In the genomic region with DNA sequence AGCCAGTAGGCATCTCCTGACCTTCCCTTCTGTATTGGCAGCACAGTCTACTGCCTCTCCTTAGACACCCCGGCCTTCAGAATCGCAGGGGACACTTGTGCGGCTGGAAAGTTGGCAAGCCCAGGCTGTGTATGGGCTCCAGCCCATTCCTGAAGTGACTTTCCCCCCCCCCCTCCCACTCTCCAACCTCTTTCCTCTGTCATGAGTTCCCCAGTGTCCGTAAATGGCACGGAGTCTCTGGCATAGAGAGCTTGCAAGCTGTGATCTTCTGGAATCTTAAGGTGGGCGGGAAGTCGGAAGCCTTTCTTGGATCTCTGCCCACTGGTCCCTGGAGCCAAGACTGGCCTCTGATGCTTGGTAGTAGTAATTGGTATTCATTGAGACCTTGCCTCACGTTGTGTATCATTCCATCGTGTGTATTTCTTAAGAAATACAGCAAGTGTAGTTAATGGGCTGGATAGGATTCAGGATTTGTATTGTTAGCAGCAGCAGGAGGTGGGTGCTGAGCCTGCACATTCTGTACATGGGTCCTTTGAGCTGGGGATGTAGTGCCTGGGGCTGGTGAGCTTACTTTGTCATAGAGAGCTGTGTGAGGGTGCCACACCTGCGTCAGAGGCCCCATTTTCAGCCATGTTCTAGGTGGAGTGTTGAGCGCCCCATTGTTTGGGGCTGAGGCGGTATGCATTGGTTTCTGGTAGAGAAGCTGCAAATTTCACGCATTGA, we compare ENCODE assay signal across 10 mouse cellular contexts.
A peak's percentile ranks its signal among the peaks of the same experiment; 100 is the strongest.
DNase-seq lines count a peak whose midpoint lies in the region; ATAC-seq and TF ChIP-seq lines count a peak whose summit lies in the region.
"Had no signal": no experiment of that assay in that cellular context is flagged by ENCODE, and none has a peak within 500 bp of the region (broad histone marks: within the 10 kb centered on the region; RNA-seq: fewer than 3 reads in every experiment).

No protein-coding gene starts in this region.

- no peak for TF ChIP-seq POLR2A in kidney, adult 2 months (IDR thresholded peaks at IDR 0.05; ENCODE audit: low read depth, low read length)

- H3K4me1 ChIP-seq in kidney, adult 2 months (ENCODE audit: control insufficient read depth, insufficient read depth, low read length): peaks cover 18% of the 10 kb centered on the region; the same call in 1 of the 2 replicates
- H3K4me1 ChIP-seq in kidney, embryonic 14.5 days (ENCODE audit: control insufficient read depth, insufficient read depth, low read length): peaks cover 14% of the 10 kb centered on the region; the same call in 1 of the 2 replicates
- peaks cover 35% of the 10 kb centered on the region for H3K4me1 ChIP-seq in forebrain, embryonic 13.5 days

- H3K9me3 ChIP-seq in kidney, embryonic 14.5 days (ENCODE audit: control insufficient read depth, low read length): no peaks in the 10 kb centered on the region
- H3K9me3 ChIP-seq in forebrain, embryonic 13.5 days (replicated peaks): no peaks in the 10 kb centered on the region

- no peaks in the 10 kb centered on the region for H3K27me3 ChIP-seq in kidney, adult 2 months (replicated peaks; ENCODE audit: control insufficient read depth, insufficient read depth, low read length)
- H3K27me3 ChIP-seq in kidney, embryonic 14.5 days (ENCODE audit: control insufficient read depth, insufficient read depth, low read length): no peaks in the 10 kb centered on the region
- H3K27me3 ChIP-seq in forebrain, embryonic 13.5 days: no peaks in the 10 kb centered on the region

- intact Hi-C loops in heart, postnatal 10 days (cut with DNase I): loop anchor here (5.0 kb wide), 1 partner anchor 44 kb away; no protein-coding TSS in a partner anchor
- intact Hi-C loops in left cerebral cortex, postnatal 25 days (cut with DNase I): no loop called here

- no peak overlapping the region for H3K4me3 ChIP-seq in kidney, adult 2 months (ENCODE audit: insufficient read depth, low read depth, low read length)
- H3K4me3 ChIP-seq in kidney, embryonic 14.5 days (ENCODE audit: low read length): no peak overlapping the region
- H3K4me3 ChIP-seq in forebrain, embryonic 13.5 days: no peak overlapping the region
- H3K4me3 ChIP-seq: erythroblast, embryonic 14.5 days had no signal

- H3K4me2 ChIP-seq in kidney, embryonic 14.5 days (replicated peaks; ENCODE audit: low read depth, low read length): no peak overlapping the region
- H3K4me2 ChIP-seq in forebrain, embryonic 13.5 days: no peak overlapping the region

- H3K36me3 ChIP-seq in kidney, adult 2 months (ENCODE audit: control insufficient read depth, insufficient read depth, low read length): no peaks in the 10 kb centered on the region
- H3K36me3 ChIP-seq in kidney, embryonic 14.5 days (ENCODE audit: control insufficient read depth, insufficient read depth, low read length): peaks cover 18% of the 10 kb centered on the region; the same call in 1 of the 2 replicates
- H3K36me3 ChIP-seq in forebrain, embryonic 13.5 days (ENCODE audit: poor library complexity, severe bottlenecking): peaks cover 12% of the 10 kb centered on the region

- no peak for TF ChIP-seq CTCF in kidney, adult 2 months (conservative IDR thresholded peaks at IDR 0.05; ENCODE audit: insufficient read depth, insufficient read length, low read depth, low read length)

- peak overlapping the region; percentile 26; the same call in 1 of the 2 replicates for H3K27ac ChIP-seq in kidney, adult 2 months (ENCODE audit: insufficient read depth, low read depth, low read length)
- H3K27ac ChIP-seq in kidney, embryonic 14.5 days (ENCODE audit: low read depth, low read length): no peak overlapping the region
- H3K27ac ChIP-seq in forebrain, embryonic 13.5 days: 0 out of 2 replicates have a peak overlapping the region, but pooled peaks have one; percentile 25
- H3K27ac ChIP-seq: macrophage had no signal

- no peak for ATAC-seq in kidney, embryonic 14.5 days (ENCODE audit: low FRiP score, low TSS enrichment)
- ATAC-seq in forebrain, embryonic 13.5 days: peak; percentile 54

- H3K9ac ChIP-seq in kidney, embryonic 14.5 days (ENCODE audit: low read depth, low read length): no peak overlapping the region
- no peak overlapping the region for H3K9ac ChIP-seq in forebrain, embryonic 13.5 days

- 44% methylated on average over 13 of the region's 13 CpGs for WGBS in kidney, adult 2 months
- WGBS in kidney, embryonic 14.5 days: 81% methylated on average over 13 of the region's 13 CpGs
- WGBS in forebrain, embryonic 13.5 days: 57% methylated on average over 13 of the region's 13 CpGs

- DNase-seq in kidney, adult 2 months: peak; percentile 75
- peak; percentile 79 to 81 for DNase-seq in heart, postnatal 10 days
- peak; percentile 36 to 56 for DNase-seq in left cerebral cortex, postnatal 25 days (ENCODE audit: low spot score in 2 of 2)
- peak; percentile 43 for DNase-seq in telencephalon, adult 2 months (ENCODE audit: low read depth, low spot score)
- no peak for DNase-seq in spleen, postnatal 4 days (ENCODE audit: low spot score in 2 of 2)
- no peak for DNase-seq in urinary bladder, adult 2 months (ENCODE audit: low spot score)

Comparison
In these comparisons a context has a peak if more than half of its experiments do, and no peak if none do; other contexts are left out.
1. DNase-seq: peak in kidney, adult 2 months (single experiment), heart, postnatal 10 days (2 of 2), left cerebral cortex, postnatal 25 days (2 of 2) and telencephalon, adult 2 months (single experiment); none in spleen, postnatal 4 days (0 of 2) and urinary bladder, adult 2 months (single experiment).